Mouse (Mus musculus) Patski (cell line): Measurements from ENCODE around the gene Trim59. TPM values are rescaled to one million over a fixed set of nuclear protein-coding genes. Genes with fewer than 3 reads are reported as not detected.

Experiments
- ATAC-seq: fragments of 100-300 bp; one replicate; pipeline ENCODE4 v1.8.0; 2021
- CTCF ChIA-PET: fragments of 350-600 bp; sonication (Branson Sonifier 250); formaldehyde crosslinking; loops from one replicate; lab custom pipeline; 2022; ENCODE audit warnings: inconsistent platforms; lab: Charles Lee
- POLR2A ChIA-PET: fragments of 350-600 bp; sonication (Branson Sonifier 250); formaldehyde crosslinking; loops from one replicate; lab custom pipeline; 2022; ENCODE audit warnings: antibody characterized with exemption, inconsistent platforms; lab: Charles Lee
- DNase-seq: peaks from one replicate; pipeline ENCODE4 v3.0.0-alpha.2; 2011; ENCODE audit warnings: low read depth, low spot score
- H3K27me3 ChIP-seq: fragments of 371-371 bp; one replicate; pipeline ENCODE4 v1.5.1; 2021
- CTCF ChIP-seq: fragments of 100-300 bp; IDR thresholded peaks from one replicate; pipeline ENCODE4 v1.5.1; 2021
- in situ Hi-C: fragments of 300-500 bp; cut with MboI; formaldehyde crosslinking; loops from 3 replicates; pipeline ENCODE4 v1.11.1; 2018; ENCODE audit warnings: low pct_unique_long_range_greater_than_20kb, mixed read lengths
- polyA plus RNA-seq: library from polyadenylated mRNA; unstranded; gene quantifications from one replicate; pipeline ENCODE4 v1.2.3, GENCODE M21; 2021

The Trim59 gene
- 54.5 TPM for polyA plus RNA-seq

DNA sequence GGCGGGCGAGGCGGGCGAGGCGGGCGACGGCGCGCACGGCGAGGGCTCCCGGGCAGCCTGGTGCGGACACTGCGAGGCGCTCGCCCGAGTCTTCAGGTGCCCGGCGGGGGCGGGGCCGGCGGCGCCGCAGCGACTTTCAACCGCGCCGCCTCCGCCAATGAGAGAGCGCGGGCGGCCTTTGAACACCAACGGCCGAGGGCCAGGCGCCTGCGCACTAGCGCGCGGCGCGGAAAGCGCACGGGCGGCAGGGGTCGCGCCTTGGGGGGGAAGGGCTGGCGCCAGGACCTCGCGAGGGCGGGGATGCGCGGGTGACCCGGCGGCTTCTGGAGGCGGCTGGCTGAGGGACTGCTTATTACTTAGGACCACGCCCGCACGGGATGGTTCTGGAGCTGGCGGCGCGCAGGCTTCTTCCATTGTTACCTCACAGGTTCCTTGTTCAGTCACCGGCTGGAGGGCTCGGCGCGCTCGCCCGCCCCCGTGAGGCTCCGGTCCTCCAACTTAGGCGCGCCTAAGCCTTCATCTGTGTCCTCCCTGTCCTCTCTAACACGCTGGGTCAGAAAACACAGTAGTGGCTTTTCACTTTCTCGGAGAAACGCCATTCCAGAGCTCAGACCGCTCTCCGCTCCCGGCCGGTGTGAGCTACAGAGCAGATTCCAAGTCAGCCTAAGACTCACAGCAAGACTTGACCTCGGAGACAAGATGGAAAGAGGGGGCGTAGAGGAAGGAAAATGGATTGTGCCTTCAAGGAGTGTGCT is at the start of gene Trim59:
TSS of gene Trim59 (minus strand) at position 111 of the 755 bp plus-strand sequence.
- in situ Hi-C loops: loop anchor here (5.0 kb wide), 1 partner anchor 38 kb away; no protein-coding TSS in a partner anchor
- H3K27me3 ChIP-seq: no peaks in the 10 kb centered on the region
- peak; percentile 97 for ATAC-seq
- TF ChIP-seq CTCF: no peak
- CTCF ChIA-PET: interaction anchor here (1.0 to 7.7 kb wide), 9 partner anchors 12 to 80 kb away, joined by 3 to 63 read pairs (median 4); no protein-coding TSS in a partner anchor
- POLR2A ChIA-PET: interaction anchor here (0.6 to 3.6 kb wide), 11 partner anchors 9 to 1545 kb away, joined by 3 to 43 read pairs (median 4); partner anchors contain the start of genes Ift80 and Smc4
- peak; percentile 84 for DNase-seq

DNA sequence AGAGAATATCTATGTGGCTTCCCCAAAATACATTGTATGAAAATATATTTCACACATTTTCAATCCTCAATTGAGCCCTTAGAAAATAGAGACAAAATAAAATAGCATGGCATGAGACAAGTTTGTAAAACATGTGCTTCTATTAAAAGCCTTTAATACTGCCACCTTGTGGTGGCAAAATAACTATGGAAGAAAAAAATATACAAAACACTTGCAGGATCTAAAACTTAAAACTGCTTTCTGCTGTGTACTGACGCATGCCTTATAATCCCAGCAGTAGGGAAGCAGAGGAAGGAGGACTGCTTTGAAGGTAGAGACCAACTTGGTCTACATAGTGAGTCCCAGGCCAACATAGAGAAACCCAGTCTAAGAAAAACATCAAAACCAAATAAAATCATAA is 19.4 kb upstream of the Trim59 start:
- no peaks in the 10 kb centered on the region for H3K27me3 ChIP-seq
- in situ Hi-C loops: loop anchor here (5.0 kb wide), 1 partner anchor 92 kb away; no protein-coding TSS in a partner anchor
- ChIA-PET CTCF (interaction anchor here (1.4 to 8.9 kb wide), 3 partner anchors 8 to 44 kb away, joined by 5 to 63 read pairs (median 7); partner anchors contain the start of gene Trim59), POLR2A (interaction anchor here (1.0 to 1.6 kb wide), 2 partner anchors 18 to 22 kb away, joined by 3 to 4 read pairs; no protein-coding TSS in a partner anchor)
- DNase-seq: no peak
- peak; percentile 59 for TF ChIP-seq CTCF
- ATAC-seq: peak; percentile 61

DNA sequence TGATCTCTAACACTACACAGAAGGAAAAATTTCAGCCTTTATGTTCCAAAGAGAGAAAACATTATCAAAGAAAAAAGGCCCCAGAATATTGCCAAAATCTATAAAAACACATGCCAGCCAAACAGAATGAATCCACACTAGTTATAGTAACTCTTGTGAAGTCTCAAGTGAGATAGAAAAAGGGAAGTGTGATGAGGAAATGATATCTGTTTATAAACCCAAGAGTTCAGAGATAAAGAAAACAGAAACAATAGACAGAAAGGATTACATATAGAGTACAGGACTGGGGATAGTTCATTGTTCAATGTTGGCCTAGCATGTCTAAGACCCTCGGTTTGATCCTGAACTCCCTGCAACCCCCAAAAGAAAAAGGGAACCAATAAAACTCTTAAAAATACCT is 18.2 kb upstream of the Trim59 start:
- DNase-seq (no peak), ATAC-seq (no peak)
- ChIA-PET CTCF (interaction anchor here (1.0 to 8.9 kb wide), 4 partner anchors 17 to 95 kb away, joined by 4 to 63 read pairs (median 4); partner anchors contain the start of gene Trim59), POLR2A (interaction anchor here (0.9 to 1.6 kb wide), 2 partner anchors 15 to 17 kb away, joined by 3 to 4 read pairs; no protein-coding TSS in a partner anchor)
- no peaks in the 10 kb centered on the region for H3K27me3 ChIP-seq
- TF ChIP-seq CTCF: no peak
- in situ Hi-C loops: loop anchor here (5.0 kb wide), 1 partner anchor 90 kb away; no protein-coding TSS in a partner anchor

DNA sequence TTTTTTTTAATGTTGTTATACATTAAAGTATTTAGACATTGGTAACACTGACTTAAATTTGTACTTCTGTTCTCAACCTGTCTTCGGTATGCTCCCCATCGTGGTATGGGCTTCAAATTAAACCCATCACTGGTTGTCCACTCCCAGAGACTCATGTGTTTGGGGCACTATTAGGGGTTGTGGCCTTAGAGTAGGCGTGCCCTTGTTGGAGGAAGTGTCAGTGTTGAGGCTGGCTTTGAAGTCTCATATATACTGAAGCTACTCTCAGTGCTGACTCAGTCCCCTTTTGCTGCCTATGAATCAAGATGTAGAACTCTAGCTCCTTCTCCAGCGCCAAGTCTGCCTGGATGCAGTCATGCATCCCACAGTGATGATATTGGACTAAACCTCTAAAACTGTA is 16.1 kb upstream of the Trim59 start:
- ATAC-seq (no peak), DNase-seq (no peak)
- ChIA-PET CTCF (interaction anchor here (1.2 to 8.9 kb wide), 3 partner anchors 11 to 26 kb away, joined by 4 to 63 read pairs (median 9); partner anchors contain the start of gene Trim59), POLR2A (no interaction called here)
- in situ Hi-C loops: loop anchor here (5.0 kb wide), 1 partner anchor 88 kb away; no protein-coding TSS in a partner anchor
- TF ChIP-seq CTCF: no peak
- no peaks in the 10 kb centered on the region for H3K27me3 ChIP-seq

DNA sequence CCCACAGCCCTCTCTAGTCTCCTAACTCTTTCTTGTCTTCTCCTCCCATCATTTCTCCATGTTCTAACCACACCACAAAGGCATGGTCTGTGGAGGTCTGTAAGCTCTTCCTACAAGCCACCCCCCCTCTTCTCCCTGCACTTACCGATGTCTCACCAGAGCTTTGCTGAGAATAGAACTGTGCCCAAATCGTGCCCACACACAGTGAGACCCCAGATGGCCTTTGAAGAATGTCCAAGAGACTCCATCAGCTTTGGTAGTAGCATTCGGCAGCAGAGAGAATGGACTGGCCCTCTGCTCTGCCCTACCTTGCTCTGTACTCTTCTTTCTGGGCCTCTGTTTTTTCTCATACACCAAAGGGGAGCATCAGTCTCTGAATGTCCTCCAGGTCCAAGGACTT is 11.3 kb upstream of the Trim59 start:
- ChIA-PET POLR2A (interaction anchor here (0.7 kb wide), 1 partner anchor 22 kb away, joined by 3 read pairs; no protein-coding TSS in a partner anchor), CTCF (interaction anchor here (1.2 to 3.9 kb wide), 5 partner anchors 9 to 54 kb away, joined by 3 to 19 read pairs (median 6); no protein-coding TSS in a partner anchor)
- no peak for DNase-seq
- TF ChIP-seq CTCF: no peak
- ATAC-seq: no peak
- in situ Hi-C loops: no loop called here
- H3K27me3 ChIP-seq: no peaks in the 10 kb centered on the region

DNA sequence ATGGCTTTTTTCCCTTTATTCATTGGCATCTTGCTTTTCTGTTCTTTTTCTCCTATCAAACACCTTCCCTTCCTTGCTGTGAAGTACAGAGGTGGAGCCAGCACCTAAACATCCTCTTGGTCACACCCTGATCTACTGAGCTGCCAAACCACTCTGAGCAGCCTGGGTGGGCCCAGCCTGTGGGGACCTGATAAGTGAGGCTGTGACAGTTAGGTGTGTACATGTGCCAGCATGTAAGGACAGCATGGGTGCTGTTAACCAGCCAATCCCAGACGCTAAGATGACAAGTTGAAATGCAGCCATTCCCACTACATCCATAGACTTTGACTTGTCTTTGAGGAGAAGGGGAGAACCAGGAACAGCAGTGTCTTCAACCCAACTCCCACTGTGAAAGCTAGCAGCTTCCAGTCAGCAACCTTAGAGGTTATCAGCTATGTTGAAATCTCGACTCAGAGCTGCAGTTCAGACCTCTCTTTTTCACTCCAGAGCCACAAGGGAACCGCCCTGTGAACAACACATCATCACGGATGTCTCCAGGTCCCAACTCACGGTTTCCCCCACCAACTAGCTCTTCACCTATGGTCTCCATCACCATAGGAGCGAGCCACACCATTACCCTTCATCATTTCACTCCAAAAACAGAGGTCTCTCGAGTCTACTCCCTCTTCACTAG is 10.3 kb upstream of the Trim59 start:
- in situ Hi-C loops: no loop called here
- no peaks in the 10 kb centered on the region for H3K27me3 ChIP-seq
- POLR2A ChIA-PET: interaction anchor here (0.7 kb wide), 1 partner anchor 9 kb away, joined by 3 read pairs; no protein-coding TSS in a partner anchor
- DNase-seq (no peak), ATAC-seq (no peak)
- TF ChIP-seq CTCF: no peak
- CTCF ChIA-PET: interaction anchor here (1.2 to 3.9 kb wide), 4 partner anchors 9 to 37 kb away, joined by 3 to 19 read pairs (median 5); no protein-coding TSS in a partner anchor

DNA sequence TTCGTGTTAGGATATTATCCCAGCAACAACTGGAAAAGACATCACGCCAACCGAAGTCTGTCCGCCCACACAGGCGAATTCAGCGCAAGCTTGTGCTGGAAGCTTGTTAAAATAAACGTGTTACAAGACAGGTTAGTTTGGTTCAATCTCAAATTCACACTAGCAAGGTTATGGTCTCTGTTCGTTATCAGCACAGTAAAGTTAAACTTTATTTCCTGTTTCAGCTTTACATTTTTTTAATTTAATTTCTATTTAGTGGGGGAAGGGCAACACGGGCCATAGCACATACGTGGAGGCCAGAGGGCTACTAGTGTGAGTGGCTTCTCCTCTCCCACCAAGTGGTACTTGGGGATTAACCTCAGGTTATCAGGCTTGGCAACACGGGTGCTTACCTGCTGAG is 7.3 kb upstream of the Trim59 start:
- ATAC-seq (no peak), DNase-seq (no peak)
- ChIA-PET CTCF (no interaction called here), POLR2A (interaction anchor here (0.6 to 0.7 kb wide), 2 partner anchors 29 to 1421 kb away, joined by 4 to 6 read pairs; no protein-coding TSS in a partner anchor)
- no peak for TF ChIP-seq CTCF
- in situ Hi-C loops: no loop called here
- H3K27me3 ChIP-seq: no peaks in the 10 kb centered on the region

DNA sequence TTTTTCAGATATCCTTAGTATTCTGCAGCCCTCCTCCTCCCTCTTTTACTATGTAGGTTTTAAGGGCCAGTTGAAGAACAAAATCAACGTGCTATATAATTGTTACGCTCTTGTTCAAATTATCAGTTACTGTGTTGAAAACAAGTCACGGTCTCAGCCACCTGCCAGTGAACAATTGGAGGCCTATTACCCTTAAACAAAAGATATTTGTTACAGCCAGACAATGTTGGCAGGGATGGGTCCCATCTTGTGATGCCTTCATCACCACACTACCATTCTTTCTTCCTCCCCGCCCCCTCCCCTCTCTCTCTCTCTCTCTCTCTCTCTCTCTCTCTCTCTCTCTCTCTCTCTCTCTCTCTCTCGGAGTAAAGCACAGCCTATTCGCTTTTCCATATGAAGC is 4.5 kb upstream of the Trim59 start:
- ATAC-seq: no peak
- no peaks in the 10 kb centered on the region for H3K27me3 ChIP-seq
- POLR2A ChIA-PET: no interaction called here
- no peak for TF ChIP-seq CTCF
- in situ Hi-C loops: no loop called here
- CTCF ChIA-PET: interaction anchor here (0.9 to 7.7 kb wide), 3 partner anchors 14 to 42 kb away, joined by 3 to 63 read pairs (median 3); no protein-coding TSS in a partner anchor
- DNase-seq: no peak

DNA sequence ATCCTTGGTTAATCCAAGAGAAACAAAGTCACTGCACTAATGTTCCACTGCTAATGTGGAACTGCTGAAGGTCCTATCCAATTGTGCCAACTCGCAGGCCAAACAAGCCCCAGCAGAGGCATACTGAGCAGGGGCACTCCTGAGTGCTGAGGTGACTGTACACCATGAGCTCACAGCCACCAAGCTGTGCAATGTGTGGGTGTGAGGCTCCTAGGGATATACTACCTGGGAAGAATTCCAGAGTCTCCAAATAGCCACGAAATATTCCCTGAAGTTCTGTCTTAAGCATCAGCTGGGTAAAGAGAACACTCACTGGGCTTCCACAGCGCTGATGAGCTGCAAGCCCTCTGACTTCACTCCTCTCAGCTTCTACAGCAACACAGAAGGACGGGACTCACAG is 3.1 kb upstream of the Trim59 start:
- ATAC-seq (no peak), DNase-seq (no peak)
- H3K27me3 ChIP-seq: no peaks in the 10 kb centered on the region
- POLR2A ChIA-PET: interaction anchor here (1.1 to 2.4 kb wide), 2 partner anchors 16 to 41 kb away, joined by 3 to 6 read pairs; no protein-coding TSS in a partner anchor
- no peak for TF ChIP-seq CTCF
- CTCF ChIA-PET: interaction anchor here (0.8 to 7.7 kb wide), 5 partner anchors 15 to 80 kb away, joined by 3 to 63 read pairs (median 3); no protein-coding TSS in a partner anchor
- in situ Hi-C loops: no loop called here
